Mouse (Mus musculus): Measurements from ENCODE around the gene Cpt2.

The Cpt2 gene

GRCm38 (mm10) chr4:107920336-107920735, 3.1 kb downstream of the Cpt2 start:
- peak in 1 of 2 experiments; percentile 33 for DNase-seq

GRCm38 (mm10) chr4:107910020-107910419, 13.4 kb downstream of the Cpt2 start:
- no peak for DNase-seq

- DNase-seq, result no peak
These were observed 16.8 kb downstream of the Cpt2 start for GRCm38 (mm10) chr4:107906561-107906960.

- DNase-seq, result no peak
These were observed 19.2 kb downstream of the Cpt2 start for GRCm38 (mm10) chr4:107904252-107904651.

- DNase-seq, result no peak
These were observed 23.2 kb downstream of the Cpt2 start for GRCm38 (mm10) chr4:107900206-107900605.

- no peak for DNase-seq
These were observed 24.0 kb downstream of the Cpt2 start for GRCm38 (mm10) chr4:107899211-107899927.

- no peak for DNase-seq
These were observed 30.7 kb downstream of the Cpt2 start for GRCm38 (mm10) chr4:107892663-107893062.

- DNase-seq, result peak; percentile 96 to 98
These were observed 33.5 kb downstream of the Cpt2 start, which contains the start of gene 0610037L13Rik for GRCm38 (mm10) chr4:107889731-107890432. Gene 0610037L13Rik (plus strand): TSS chr4:107889813.

GRCm38 (mm10) chr4:107889385-107889730, 34.1 kb downstream of the Cpt2 start:
- DNase-seq, result no peak

GRCm38 (mm10) chr4:107886371-107886770, 37.0 kb downstream of the Cpt2 start:
- no peak for DNase-seq

- no peak for DNase-seq
These were observed 41.8 kb downstream of the Cpt2 start for GRCm38 (mm10) chr4:107881631-107882030.

GRCm38 (mm10) chr4:107879254-107880050, 44.0 kb downstream of the Cpt2 start, which contains the start of gene Magoh:
Gene Magoh (plus strand): TSS chr4:107879755.
- peak; percentile 98 to 99 for DNase-seq

GRCm38 (mm10) chr4:107864866-107865265, 58.5 kb downstream of the Cpt2 start:
- DNase-seq, result no peak

GRCm38 (mm10) chr4:107858995-107859394, 64.4 kb downstream of the Cpt2 start:
- no peak for DNase-seq

GRCm38 (mm10) chr4:107856958-107857686, 66.3 kb downstream of the Cpt2 start:
- DNase-seq, result peak in 1 of 2 experiments; percentile 24
